Mouse (Mus musculus) embryonic facial prominence, embryonic 11.5 days (tissue): Measurements from ENCODE around the gene G3bp1. TPM values are rescaled to one million over a fixed set of nuclear protein-coding genes. Genes with fewer than 3 reads are reported as not detected.

Source experiments
- ATAC-seq: fragments of 200-750 bp; cut with Nextera tagmentation; replicated peaks from 2 replicates; pipeline ENCODE4 v1.8.0; 2017; ENCODE audit warnings: low read depth; ENCODE audit not compliant: insufficient number of reproducible peaks, low FRiP score, low TSS enrichment
- DNase-seq: peaks from one replicate; pipeline ENCODE4 v3.0.0-alpha.2; 2015; ENCODE audit warnings: low spot score
- H3K27ac ChIP-seq: fragments of 300-500 bp; sonication (generic); replicated peaks from 2 replicates; pipeline ENCODE4 v1.5.1; 2014; ENCODE audit warnings: mild to moderate bottlenecking, low read depth, low read length, control low read depth
- H3K27me3 ChIP-seq: fragments of 300-500 bp; sonication (generic); 2 replicates; pipeline ENCODE4 v1.6.1; 2014; ENCODE audit warnings: mild to moderate bottlenecking, low read length, moderate library complexity, mixed read lengths; ENCODE audit not compliant: control insufficient read depth, insufficient read depth
- H3K36me3 ChIP-seq: fragments of 300-500 bp; sonication (generic); replicated peaks from 2 replicates; pipeline ENCODE4 v1.6.1; 2014; ENCODE audit warnings: low read depth, mild to moderate bottlenecking, low read length, moderate library complexity, mixed read lengths; ENCODE audit not compliant: control insufficient read depth, insufficient read depth
- H3K4me1 ChIP-seq: fragments of 300-500 bp; sonication (generic); 2 replicates; pipeline ENCODE4 v1.6.1; 2014; ENCODE audit warnings: low read length, mixed read lengths; ENCODE audit not compliant: control insufficient read depth, insufficient read depth
- H3K4me2 ChIP-seq: fragments of 300-500 bp; sonication (generic); 2 replicates; pipeline ENCODE4 v1.6.1; 2014; ENCODE audit warnings: low read depth, mild to moderate bottlenecking, control low read depth, low read length, moderate library complexity
- H3K4me3 ChIP-seq: fragments of 300-500 bp; sonication (generic); 2 replicates; pipeline ENCODE4 v1.5.1; 2014; ENCODE audit warnings: low read depth, low read length, control low read depth
- H3K9ac ChIP-seq: fragments of 300-500 bp; sonication (generic); replicated peaks from 2 replicates; pipeline ENCODE4 v1.6.1; 2014; ENCODE audit warnings: mild to moderate bottlenecking, control low read depth, low read length
- H3K9me3 ChIP-seq: fragments of 300-500 bp; sonication (generic); replicated peaks from 2 replicates; pipeline ENCODE4 v1.6.1; 2016; ENCODE audit warnings: mild to moderate bottlenecking, low read length, inconsistent platforms, mixed read lengths; ENCODE audit not compliant: control insufficient read depth
- WGBS: fragments of 180-500 bp; shearing (Covaris S2); extraction: QIAGEN DNeasy Blood & Tissue Kit; methylation state at CpG from one replicate; pipeline ENCODE4 v1.1.7; 2014; 5-methylcytosine and 5-hydroxymethylcytosine counted together
- polyA plus RNA-seq: library from polyadenylated mRNA; unstranded; fragments of >200 nt; fragmentation: Nextera tagmentation; extraction: Ambion mirVana; gene quantifications from 2 replicates; pipeline ENCODE4 v1.2.1, GENCODE M21; 2014

Gene G3bp1
- polyA plus RNA-seq, 1 experiment from 2014 or later, result 263 TPM

- Histone ChIP-seq H3K4me2 (no peak overlapping the region), H3K9me3 (no peaks in the 10 kb centered on the region), H3K27ac (no peak overlapping the region), H3K36me3 (no peaks in the 10 kb centered on the region), H3K4me3 (no peak overlapping the region), H3K27me3 (no peaks in the 10 kb centered on the region), H3K4me1 (no peaks in the 10 kb centered on the region), H3K9ac (no peak overlapping the region)
- ATAC-seq, result no peak
- whole genome bisulfite sequencing, result 85% methylated on average over 6 of the region's 6 CpGs
- no peak for DNase-seq
Measured at GRCm38 (mm10) chr11:55436089-55436488, 33.4 kb upstream of the G3bp1 start.

GRCm38 (mm10) chr11:55438031-55438430, 31.5 kb upstream of the G3bp1 start:
- ATAC-seq, result no peak
- H3K9ac ChIP-seq, result no peak overlapping the region
- 26% methylated on average over 4 of the region's 4 CpGs for WGBS

GRCm38 (mm10) chr11:55439718-55440117, 29.8 kb upstream of the G3bp1 start:
- DNase-seq (no peak), ATAC-seq (no peak)
- H3K4me3 ChIP-seq, result no peak overlapping the region
- 42% methylated on average over 5 of the region's 5 CpGs for WGBS
- no peaks in the 10 kb centered on the region for H3K27me3 ChIP-seq
- no peaks in the 10 kb centered on the region for H3K36me3 ChIP-seq
- no peak overlapping the region for H3K27ac ChIP-seq
- no peak overlapping the region for H3K9ac ChIP-seq
- H3K9me3 ChIP-seq, result no peaks in the 10 kb centered on the region
- no peaks in the 10 kb centered on the region for H3K4me1 ChIP-seq
- H3K4me2 ChIP-seq, result no peak overlapping the region

More at GRCm38 (mm10) chr11:55438031-55438430, 31.5 kb upstream of the G3bp1 start:
- no peak for DNase-seq
- Histone ChIP-seq H3K4me3 (no peak overlapping the region), H3K27ac (no peak overlapping the region), H3K27me3 (no peaks in the 10 kb centered on the region), H3K36me3 (no peaks in the 10 kb centered on the region), H3K9me3 (no peaks in the 10 kb centered on the region), H3K4me1 (no peaks in the 10 kb centered on the region), H3K4me2 (no peak overlapping the region)

- no peak overlapping the region for H3K4me2 ChIP-seq
- no peaks in the 10 kb centered on the region for H3K36me3 ChIP-seq
- no peaks in the 10 kb centered on the region for H3K9me3 ChIP-seq
- 5% methylated on average over 1 of the region's 1 CpGs for whole genome bisulfite sequencing
- no peak overlapping the region for H3K4me3 ChIP-seq
- DNase-seq, result peak; percentile 94
- H3K27me3 ChIP-seq, result no peaks in the 10 kb centered on the region
- ATAC-seq, result no peak
- H3K9ac ChIP-seq, result no peak overlapping the region
- H3K27ac ChIP-seq, result no peak overlapping the region
- no peaks in the 10 kb centered on the region for H3K4me1 ChIP-seq
Measured at GRCm38 (mm10) chr11:55444772-55445171, 24.7 kb upstream of the G3bp1 start.

DNA sequence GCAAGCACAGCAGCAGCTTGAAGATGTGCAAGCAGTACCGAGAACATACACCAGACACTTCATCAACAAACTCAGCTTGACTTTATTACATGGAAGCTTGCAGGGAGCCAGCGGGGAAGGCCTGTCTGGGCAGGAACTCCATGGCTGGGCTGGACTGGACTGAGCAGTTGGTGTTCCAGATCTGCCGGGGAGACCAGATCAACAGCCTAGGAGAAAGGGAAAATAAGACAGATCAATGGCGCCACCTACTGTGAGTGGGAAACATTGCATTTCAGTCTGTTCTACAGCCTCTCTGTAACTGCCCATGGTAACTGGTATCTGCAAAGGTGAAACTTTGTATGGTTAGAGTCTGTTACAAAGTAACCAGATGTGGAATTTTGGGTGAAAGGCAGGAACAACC, 22.9 kb upstream of the G3bp1 start:
- WGBS, result 24% methylated on average over 4 of the region's 4 CpGs
- Histone ChIP-seq H3K4me3 (no peak overlapping the region), H3K9me3 (no peaks in the 10 kb centered on the region), H3K36me3 (no peaks in the 10 kb centered on the region; the same call in 1 of the 2 replicates), H3K4me1 (no peaks in the 10 kb centered on the region), H3K27me3 (no peaks in the 10 kb centered on the region), H3K9ac (no peak overlapping the region), H3K27ac (no peak overlapping the region), H3K4me2 (no peak overlapping the region)
- ATAC-seq, result peak; percentile 63
- DNase-seq, result peak; percentile 86

DNA sequence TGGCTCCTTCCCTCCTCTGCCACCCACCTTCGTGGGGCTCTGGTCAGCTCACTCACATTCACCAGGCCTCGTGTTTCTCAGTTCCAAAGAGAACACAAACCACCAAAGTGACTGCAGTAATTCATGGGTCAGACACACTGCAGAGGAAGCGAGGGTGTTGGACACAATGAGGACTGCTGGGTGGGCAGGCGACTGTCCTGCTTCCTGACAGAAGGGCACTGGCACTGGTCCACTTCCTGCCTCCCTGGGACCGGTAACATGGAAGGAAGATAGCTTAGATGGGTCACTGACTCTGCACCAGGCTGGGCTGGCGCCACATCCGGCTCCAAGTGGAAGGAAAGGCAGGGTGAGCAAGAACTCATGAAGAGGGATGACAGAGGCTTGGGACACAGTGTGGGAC, 20.0 kb upstream of the G3bp1 start:
- H3K4me1 ChIP-seq, result no peaks in the 10 kb centered on the region
- ATAC-seq (no peak), DNase-seq (no peak)
- no peak overlapping the region for H3K4me2 ChIP-seq
- 74% methylated on average over 7 of the region's 7 CpGs for WGBS
- H3K9me3 ChIP-seq, result no peaks in the 10 kb centered on the region
- no peak overlapping the region for H3K9ac ChIP-seq
- H3K4me3 ChIP-seq, result no peak overlapping the region
- H3K36me3 ChIP-seq, result no peaks in the 10 kb centered on the region; the same call in 1 of the 2 replicates
- H3K27me3 ChIP-seq, result no peaks in the 10 kb centered on the region
- no peak overlapping the region for H3K27ac ChIP-seq

DNA sequence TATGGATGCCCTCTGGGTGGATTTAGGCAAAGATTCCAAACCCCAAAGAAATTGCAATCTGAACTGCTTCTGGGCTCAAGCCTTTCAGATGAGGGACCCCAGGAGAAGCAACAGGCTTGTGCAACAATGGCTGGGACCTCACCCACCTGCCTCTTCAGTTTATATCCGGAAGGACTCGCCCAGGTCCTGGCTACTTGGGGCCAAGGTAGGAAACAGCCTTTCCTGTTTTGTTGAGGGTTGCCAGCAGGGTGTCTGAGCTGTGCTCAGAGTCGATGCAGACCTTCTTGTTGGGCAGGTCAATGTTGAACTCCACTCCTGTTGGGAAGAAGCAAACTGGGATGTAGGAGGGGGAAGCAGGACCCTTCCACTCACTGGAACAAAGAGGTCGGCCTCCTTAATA, 19.2 kb upstream of the G3bp1 start:
- H3K4me3 ChIP-seq, result no peak overlapping the region
- H3K9ac ChIP-seq, result no peak overlapping the region
- no peaks in the 10 kb centered on the region for H3K27me3 ChIP-seq
- H3K9me3 ChIP-seq, result no peaks in the 10 kb centered on the region
- DNase-seq (no peak), ATAC-seq (no peak)
- 80% methylated on average over 4 of the region's 4 CpGs for WGBS
- no peaks in the 10 kb centered on the region; the same call in 1 of the 2 replicates for H3K36me3 ChIP-seq
- no peak overlapping the region for H3K27ac ChIP-seq
- H3K4me1 ChIP-seq, result no peaks in the 10 kb centered on the region
- no peak overlapping the region for H3K4me2 ChIP-seq

DNA sequence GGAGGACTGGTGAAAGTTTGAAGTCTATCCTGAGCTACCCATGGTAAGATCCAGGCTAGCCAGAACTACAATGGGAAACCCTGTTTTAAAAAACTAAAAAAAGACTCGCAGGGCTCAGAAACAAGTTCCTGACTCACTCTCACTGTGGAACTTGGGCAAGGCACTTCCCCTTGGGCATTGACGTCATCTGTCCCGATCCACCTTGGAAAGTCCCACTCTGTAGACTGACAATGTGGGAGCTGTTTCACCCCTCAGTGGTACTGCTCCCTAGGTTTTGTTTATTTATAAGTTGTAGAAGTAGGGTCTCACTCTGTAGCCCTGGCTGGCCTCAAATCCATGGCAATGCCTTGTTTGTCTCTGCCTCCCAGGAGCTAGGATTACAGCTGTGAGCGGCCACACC, 15.8 kb upstream of the G3bp1 start:
- no peak overlapping the region for H3K9ac ChIP-seq
- no peak overlapping the region for H3K4me2 ChIP-seq
- ATAC-seq, result no peak
- WGBS, result 91% methylated on average over 4 of the region's 4 CpGs
- H3K9me3 ChIP-seq, result no peaks in the 10 kb centered on the region
- H3K36me3 ChIP-seq, result no peaks in the 10 kb centered on the region; the same call in 1 of the 2 replicates
- no peaks in the 10 kb centered on the region for H3K27me3 ChIP-seq
- DNase-seq, result no peak
- no peak overlapping the region for H3K27ac ChIP-seq
- H3K4me3 ChIP-seq, result no peak overlapping the region
- H3K4me1 ChIP-seq, result no peaks in the 10 kb centered on the region; the same call in 1 of the 2 replicates
